ENCODE assay signal across 9 mouse cellular contexts in genomic region chr19:10333545-10334252, GRCm38 (mm10). TPM values are rescaled to one million over a fixed set of nuclear protein-coding genes. Genes with fewer than 3 reads are reported as not detected.
DNase-seq lines count a peak whose midpoint lies in the region; ATAC-seq lines count a peak whose summit lies in the region.
"Had no signal": no experiment of that assay in that cellular context is flagged by ENCODE, and none has a peak within 500 bp of the region (broad histone marks: within the 10 kb centered on the region; RNA-seq: fewer than 3 reads in every experiment).

No protein-coding gene starts in this region.

- H3K9me3 ChIP-seq in kidney, embryonic 16.5 days (ENCODE audit: low read length), result no peaks in the 10 kb centered on the region
- no peaks in the 10 kb centered on the region for H3K9me3 ChIP-seq in liver, embryonic 13.5 days (replicated peaks)
- H3K9me3 ChIP-seq in neural tube, embryonic 12.5 days, result no peaks in the 10 kb centered on the region
- H3K9me3 ChIP-seq: heart, embryonic 15.5 days had no signal

- 33% methylated on average over 9 of the region's 9 CpGs for WGBS in kidney, embryonic 16.5 days
- 29% methylated on average over 9 of the region's 9 CpGs for WGBS in liver, embryonic 13.5 days (ENCODE audit: insufficient replicate concordance)
- WGBS in neural tube, embryonic 12.5 days, result 37% methylated on average over 9 of the region's 9 CpGs

- H3K27me3 ChIP-seq in kidney, embryonic 16.5 days (ENCODE audit: insufficient read depth, low read length), result peaks cover 2% of the 10 kb centered on the region; the same call in 1 of the 2 replicates
- peaks cover 11% of the 10 kb centered on the region; the same call in 1 of the 2 replicates for H3K27me3 ChIP-seq in liver, embryonic 13.5 days
- peaks cover 11% of the 10 kb centered on the region for H3K27me3 ChIP-seq in neural tube, embryonic 12.5 days (replicated peaks)

- no peaks in the 10 kb centered on the region for H3K36me3 ChIP-seq in kidney, embryonic 16.5 days (ENCODE audit: insufficient read depth, low read length)
- no peaks in the 10 kb centered on the region for H3K36me3 ChIP-seq in liver, embryonic 13.5 days
- H3K36me3 ChIP-seq in neural tube, embryonic 12.5 days, result no peaks in the 10 kb centered on the region
- H3K36me3 ChIP-seq: heart, embryonic 15.5 days had no signal

- peak; percentile 91 for ATAC-seq in kidney, embryonic 16.5 days (ENCODE audit: low FRiP score, low TSS enrichment)
- no peak for ATAC-seq in liver, embryonic 13.5 days (ENCODE audit: low read depth)
- ATAC-seq in neural tube, embryonic 12.5 days (ENCODE audit: low FRiP score, low read depth), result peak; percentile 83

- H3K4me2 ChIP-seq in kidney, embryonic 16.5 days (replicated peaks; ENCODE audit: low read depth, low read length), result no peak overlapping the region
- H3K4me2 ChIP-seq in liver, embryonic 13.5 days, result no peak overlapping the region
- no peak overlapping the region for H3K4me2 ChIP-seq in neural tube, embryonic 12.5 days (replicated peaks)
- H3K4me2 ChIP-seq: heart, embryonic 15.5 days had no signal

- DNase-seq in CD4-positive helper T cell, adult 2 months (ENCODE audit: low read depth, low spot score), result peak; percentile 21
- DNase-seq in adrenal gland, adult 18-20 months (ENCODE audit: low spot score in 2 of 2), result peak; percentile 64 to 67
- DNase-seq in embryo, embryonic 11 days, result peak; percentile 80
- DNase-seq in gastrocnemius, postnatal 4 days (ENCODE audit: low spot score in 2 of 2), result peak; percentile 34 to 49
- peak; percentile 26 for DNase-seq in liver, embryonic 13.5 days
- DNase-seq in thymus, postnatal 0 days (ENCODE audit: low spot score), result peak; percentile 38

- no peak overlapping the region for H3K4me3 ChIP-seq in kidney, embryonic 16.5 days (ENCODE audit: low read length)
- no peak overlapping the region for H3K4me3 ChIP-seq in liver, embryonic 13.5 days (replicated peaks)
- H3K4me3 ChIP-seq in neural tube, embryonic 12.5 days, result no peak overlapping the region
- H3K4me3 ChIP-seq: heart, embryonic 15.5 days had no signal

- H3K27ac ChIP-seq in kidney, embryonic 16.5 days (ENCODE audit: low read length), result no peak overlapping the region
- H3K27ac ChIP-seq in liver, embryonic 13.5 days, result no peak overlapping the region
- H3K27ac ChIP-seq in neural tube, embryonic 12.5 days, result no peak overlapping the region
- H3K27ac ChIP-seq: heart, embryonic 15.5 days had no signal

- no peaks in the 10 kb centered on the region for H3K4me1 ChIP-seq in kidney, embryonic 16.5 days (ENCODE audit: insufficient read depth, low read length)
- H3K4me1 ChIP-seq in liver, embryonic 13.5 days (replicated peaks), result no peaks in the 10 kb centered on the region
- no peaks in the 10 kb centered on the region for H3K4me1 ChIP-seq in neural tube, embryonic 12.5 days
- H3K4me1 ChIP-seq: heart, embryonic 15.5 days had no signal

- H3K9ac ChIP-seq in kidney, embryonic 16.5 days (replicated peaks; ENCODE audit: low read length), result no peak overlapping the region
- no peak overlapping the region for H3K9ac ChIP-seq in liver, embryonic 13.5 days
- no peak overlapping the region for H3K9ac ChIP-seq in neural tube, embryonic 12.5 days
- H3K9ac ChIP-seq: heart, embryonic 15.5 days had no signal

RNA-seq across cellular contexts. Expression of gene Dagla, which starts 29.0 kb away (rescaled TPM):
- total RNA-seq in adrenal gland, adult 18-20 months (2021), result 10 to 100 TPM in 1 of 2 experiments, 1 to 10 TPM in 1; 6.2 to 12.5 TPM
- total RNA-seq in gastrocnemius, postnatal 4 days (2021), result 10 to 100 TPM in 1 of 2 experiments, 1 to 10 TPM in 1; 9.3 to 10.4 TPM
- 3.2 and 4.2 TPM in 2 replicates for polyA plus RNA-seq in kidney, embryonic 16.5 days (2015; fragmentation: Nextera tagmentation; extraction: Ambion mirVana)
- polyA plus RNA-seq in liver, embryonic 13.5 days (2015; fragmentation: Nextera tagmentation; extraction: Ambion mirVana), result 0.20 and 0.32 TPM in 2 replicates
- 4.9 and 5.0 TPM in 2 replicates for polyA plus RNA-seq in neural tube, embryonic 12.5 days (2016; fragmentation: Nextera tagmentation; extraction: Ambion mirVana)
- polyA plus RNA-seq in thymus, postnatal 0 days (2015; fragmentation: Nextera tagmentation; extraction: Ambion mirVana), result 0.17 and 0.18 TPM in 2 replicates

RNA-seq across cellular contexts. Expression of gene Syt7, which starts 55.2 kb away (rescaled TPM):
- 10 to 100 TPM; 32.1 to 33.0 TPM for total RNA-seq in adrenal gland, adult 18-20 months (2021)
- 1 to 10 TPM; 6.2 to 6.9 TPM for total RNA-seq in gastrocnemius, postnatal 4 days (2021)
- polyA plus RNA-seq in kidney, embryonic 16.5 days (2015; fragmentation: Nextera tagmentation; extraction: Ambion mirVana), result 0.96 and 1.6 TPM in 2 replicates
- 0.10 and 0.21 TPM in 2 replicates for polyA plus RNA-seq in liver, embryonic 13.5 days (2015; fragmentation: Nextera tagmentation; extraction: Ambion mirVana)
- polyA plus RNA-seq in neural tube, embryonic 12.5 days (2016; fragmentation: Nextera tagmentation; extraction: Ambion mirVana), result 4.8 and 5.4 TPM in 2 replicates
- polyA plus RNA-seq in thymus, postnatal 0 days (2015; fragmentation: Nextera tagmentation; extraction: Ambion mirVana), result 0.23 and 0.60 TPM in 2 replicates

Comparison
In these comparisons a context has a peak if more than half of its experiments do, and no peak if none do; other contexts are left out.
1. DNase-seq: peak in every context shown above with its lines; median percentile 80 in embryo, embryonic 11 days; 66 in adrenal gland, adult 18-20 months; 42 in gastrocnemius, postnatal 4 days; 38 in thymus, postnatal 0 days; 26 in liver, embryonic 13.5 days; 21 in CD4-positive helper T cell, adult 2 months.